Mouse (Mus musculus) MEL (cell line): ENCODE results near the gene Mypop. TPM values are rescaled to one million over a fixed set of nuclear protein-coding genes. Genes with fewer than 3 reads are reported as not detected.

Experiments used
- DNase-seq: peaks from one replicate; pipeline ENCODE4 v3.0.0; 2011; ENCODE audit warnings: low read depth, low spot score
- H3K27ac ChIP-seq: 2 replicates; pipeline ENCODE4 v1.5.1; 2012; ENCODE audit warnings: low read depth, mild to moderate bottlenecking, control low read depth, low read length, moderate library complexity; ENCODE audit not compliant: control insufficient read depth
- H3K27me3 ChIP-seq, 2 experiments: fragments of 150-350 bp in 1 of 2; sonication (generic) in 1 of 2; 2 replicates each; pipeline ENCODE4 v1.6.1; 2012; ENCODE audit warnings: low read length in 2 of 2, mild to moderate bottlenecking in 2 of 2, improper control_type of control experiment in 1 of 2, moderate library complexity in 1 of 2; ENCODE audit not compliant: insufficient read depth in 2 of 2, control insufficient read depth in 1 of 2
- H3K36me3 ChIP-seq, 2 experiments: 2 replicates each; pipeline ENCODE4 v1.6.1; 2012 to 2014; ENCODE audit warnings: low read length in 2 of 2, improper control_type of control experiment in 1 of 2, inconsistent platforms in 1 of 2, mild to moderate bottlenecking in 1 of 2; ENCODE audit not compliant: insufficient read depth in 2 of 2, control insufficient read depth in 1 of 2
- H3K4me1 ChIP-seq, 2 experiments: fragments of 150-350 bp in 1 of 2; sonication (generic) in 1 of 2; 2 replicates each; pipeline ENCODE4 v1.6.1; 2012; ENCODE audit warnings: low read length in 2 of 2, improper control_type of control experiment in 1 of 2, mild to moderate bottlenecking in 1 of 2; ENCODE audit not compliant: insufficient read depth in 2 of 2, control insufficient read depth in 1 of 2
- H3K4me3 ChIP-seq, 2 experiments: fragments of 150-350 bp in 1 of 2; sonication (generic) in 1 of 2; 2 replicates each; pipeline ENCODE4 v1.5.1; 2012; ENCODE audit warnings: low read depth in 2 of 2, low read length in 2 of 2, mild to moderate bottlenecking in 2 of 2, moderate library complexity in 2 of 2, control low read depth in 1 of 2, improper control_type of control experiment in 1 of 2; ENCODE audit not compliant: control insufficient read depth in 1 of 2, insufficient read depth in 1 of 2
- H3K79me2 ChIP-seq: 2 replicates; pipeline ENCODE4 v1.6.1; 2012; ENCODE audit warnings: mild to moderate bottlenecking, low read length, moderate library complexity; ENCODE audit not compliant: control insufficient read depth, poor library complexity, insufficient read depth
- H3K9ac ChIP-seq: 2 replicates; pipeline ENCODE4 v1.6.1; 2012; ENCODE audit warnings: low read depth, mild to moderate bottlenecking, control low read depth, low read length, moderate library complexity; ENCODE audit not compliant: control insufficient read depth, poor library complexity, severe bottlenecking
- H3K9me3 ChIP-seq: fragments of 150-350 bp; sonication (generic); replicated peaks from 2 replicates; pipeline ENCODE4 v1.6.1; 2012; ENCODE audit warnings: mild to moderate bottlenecking, low read length, improper control_type of control experiment, moderate library complexity; ENCODE audit not compliant: insufficient read depth
- CHD1 ChIP-seq: IDR thresholded peaks from 2 replicates; pipeline ENCODE4 v1.6.1; 2012; ENCODE audit warnings: low read depth, mild to moderate bottlenecking, inconsistent platforms, low read length, improper control_type of control experiment
- CHD2 ChIP-seq: IDR thresholded peaks from 2 replicates; pipeline ENCODE4 v1.6.1; 2011; ENCODE audit warnings: low read length, improper control_type of control experiment
- EP300 ChIP-seq, 2 experiments: IDR thresholded peaks; 2 replicates each; pipeline ENCODE4 v1.6.1; 2011; ENCODE audit warnings: improper control_type of control experiment in 2 of 2, low read length in 2 of 2, low read depth in 1 of 2, mild to moderate bottlenecking in 1 of 2
- ETS1 ChIP-seq: IDR thresholded peaks from 2 replicates; pipeline ENCODE4 v1.6.1; 2012; ENCODE audit warnings: low read depth, mild to moderate bottlenecking, inconsistent platforms, low read length, improper control_type of control experiment, moderate library complexity
- GABPA ChIP-seq: IDR thresholded peaks from 2 replicates; pipeline ENCODE4 v1.6.1; 2012; ENCODE audit warnings: low read depth, mild to moderate bottlenecking, inconsistent platforms, low read length, improper control_type of control experiment, moderate library complexity
- HCFC1 ChIP-seq: IDR thresholded peaks from 2 replicates; pipeline ENCODE4 v1.6.1; 2012; ENCODE audit warnings: low read depth, mild to moderate bottlenecking, inconsistent platforms, low read length, improper control_type of control experiment, moderate library complexity
- KAT2A ChIP-seq: conservative IDR thresholded peaks from 2 replicates; pipeline ENCODE4 v1.6.1; 2012; ENCODE audit warnings: low read depth, low read length, improper control_type of control experiment, inconsistent platforms
- MAX ChIP-seq: IDR thresholded peaks from 2 replicates; pipeline ENCODE4 v1.6.1; 2011; ENCODE audit warnings: low read length, improper control_type of control experiment
- MAZ ChIP-seq: IDR thresholded peaks from 2 replicates; pipeline ENCODE4 v1.6.1; 2012; ENCODE audit warnings: low read depth, mild to moderate bottlenecking, inconsistent platforms, low read length, improper control_type of control experiment
- MXI1 ChIP-seq: IDR thresholded peaks from 2 replicates; pipeline ENCODE4 v1.6.1; 2011; ENCODE audit warnings: mild to moderate bottlenecking, low read depth, low read length, improper control_type of control experiment
- NRF1 ChIP-seq: IDR thresholded peaks from 2 replicates; pipeline ENCODE4 v1.6.1; 2014; ENCODE audit warnings: low read depth, mild to moderate bottlenecking, inconsistent platforms, low read length, improper control_type of control experiment, moderate library complexity; ENCODE audit not compliant: poor library complexity, insufficient read depth, severe bottlenecking
- POLR2A ChIP-seq, 2 experiments: IDR thresholded peaks; 2 replicates each; pipeline ENCODE4 v1.6.1; 2011 to 2012; ENCODE audit warnings: low read length in 2 of 2, mild to moderate bottlenecking in 2 of 2, control low read depth in 1 of 2, improper control_type of control experiment in 1 of 2, low read depth in 1 of 2, moderate library complexity in 1 of 2; ENCODE audit not compliant: control insufficient read depth in 1 of 2, insufficient read depth in 1 of 2, poor library complexity in 1 of 2
- POLR2AphosphoS2 ChIP-seq: IDR thresholded peaks from 2 replicates; pipeline ENCODE4 v1.6.1; 2011; ENCODE audit warnings: low read length, improper control_type of control experiment
- RCOR1 ChIP-seq: IDR thresholded peaks from 2 replicates; pipeline ENCODE4 v1.6.1; 2012; ENCODE audit warnings: low read depth, mild to moderate bottlenecking, inconsistent platforms, low read length, improper control_type of control experiment
- SIN3A ChIP-seq: IDR thresholded peaks from 2 replicates; pipeline ENCODE4 v1.6.1; 2012; ENCODE audit warnings: low read length, improper control_type of control experiment, inconsistent platforms
- TAL1 ChIP-seq: IDR thresholded peaks from 2 replicates; pipeline ENCODE4 v1.6.1; 2012; ENCODE audit warnings: mild to moderate bottlenecking, inconsistent platforms, low read length, moderate library complexity, mixed read lengths
- TBP ChIP-seq: IDR thresholded peaks from 2 replicates; pipeline ENCODE4 v1.8.0; 2011; ENCODE audit warnings: low read depth, low read length, improper control_type of control experiment
- UBTF ChIP-seq: IDR thresholded peaks from 2 replicates; pipeline ENCODE4 v1.6.1; 2012; ENCODE audit warnings: low read depth, mild to moderate bottlenecking, inconsistent platforms, low read length, improper control_type of control experiment, moderate library complexity, borderline replicate concordance; ENCODE audit not compliant: insufficient read depth
- USF1 ChIP-seq: IDR thresholded peaks from 2 replicates; pipeline ENCODE4 v1.6.1; 2014; ENCODE audit warnings: low read depth, mild to moderate bottlenecking, inconsistent platforms, low read length, improper control_type of control experiment, moderate library complexity
- ZC3H11A ChIP-seq: IDR thresholded peaks from 2 replicates; pipeline ENCODE4 v1.6.1; 2012; ENCODE audit warnings: low read depth, mild to moderate bottlenecking, inconsistent platforms, low read length, improper control_type of control experiment
- ZKSCAN1 ChIP-seq: IDR thresholded peaks from 2 replicates; pipeline ENCODE4 v1.6.1; 2012; ENCODE audit warnings: low read depth, mild to moderate bottlenecking, inconsistent platforms, low read length, improper control_type of control experiment, moderate library complexity
- ZMIZ1 ChIP-seq: IDR thresholded peaks from 2 replicates; pipeline ENCODE4 v1.6.1; 2012; ENCODE audit warnings: low read depth, mild to moderate bottlenecking, inconsistent platforms, low read length, improper control_type of control experiment, moderate library complexity
- polyA plus RNA-seq, 2 experiments: library from polyadenylated mRNA; stranded (reverse) in 1 of 2; unstranded in 1 of 2; fragments of >175 nt in 1 of 2; fragments of >200 nt in 1 of 2; gene quantifications; 2 replicates each; pipeline versions ENCODE4 v1.2.1 to v1.2.4; 2012; ENCODE audit warnings: low replicate concordance in 2 of 2, low read depth in 1 of 2; ENCODE audit not compliant: insufficient read length in 2 of 2, insufficient read depth in 1 of 2, missing spikeins in 1 of 2
- total RNA-seq: library from RNA; depleted of rRNA; stranded (reverse); fragments of 300-350 nt; gene quantifications from 2 replicates; pipeline ENCODE4 v1.2.3, GENCODE M21; 2012

Mypop gene
- total and polyA plus RNA-seq, 3 experiments = 1.2 to 6.5 TPM; not detected in 1

- TF ChIP-seq USF1 (no peak), UBTF (0 out of 2 replicates have a peak, but pooled peaks have one; percentile 53), ZMIZ1 (no peak), EP300 (IDR thresholded peaks at IDR 0.05; ENCODE audit: low read depth in 1 of 2, low read length in 2 of 2) (no peak), GABPA (no peak), NRF1 (no peak), POLR2AphosphoS2 (no peak), HCFC1 (peak; percentile 95), ZKSCAN1 (no peak), ZC3H11A (no peak), KAT2A (peak; percentile 80; the same call in 1 of the 2 replicates), POLR2A (IDR thresholded peaks at IDR 0.05; ENCODE audit: control insufficient read depth in 1 of 2, insufficient read depth in 1 of 2, low read depth in 1 of 2, low read length in 2 of 2, poor library complexity in 1 of 2) (peak; percentile 67 to 69; a peak in 2 of 4 replicates), CHD1 (no peak), TAL1 (no peak), CHD2 (no peak), TBP (peak; percentile 63; the same call in 1 of the 2 replicates), ETS1 (no peak), MAZ (peak; percentile 44; the same call in 1 of the 2 replicates), MXI1 (no peak; the same call in 1 of the 2 replicates), SIN3A (peak; percentile 65), RCOR1 (0 out of 2 replicates have a peak, but pooled peaks have one; percentile 18)
These were observed 13.0 kb downstream of the Mypop start, which contains the start of gene Irf2bp1 (continued) for GRCm38 (mm10) chr7:19003902-19004630.

- DNase-seq = peak; percentile 56
- Histone ChIP-seq H3K4me3 (peak overlapping the region; percentile 77 to 82), H3K9me3 (no peaks in the 10 kb centered on the region), H3K79me2 (peaks cover 30% of the 10 kb centered on the region), H3K27me3 (no peaks in the 10 kb centered on the region), H3K27ac (peak overlapping the region; percentile 62), H3K9ac (peak overlapping the region; percentile 93), H3K4me1 (peaks cover 5 to 21% of the 10 kb centered on the region in 2 experiments; a peak in 3 of 4 replicates), H3K36me3 (peaks cover 0 to 15% of the 10 kb centered on the region in 2 experiments; a peak in 3 of 4 replicates)
- TF ChIP-seq MAX (peak; percentile 67; the same call in 1 of the 2 replicates), RCOR1 (no peak)
These were observed 13.6 kb downstream of the Mypop start for GRCm38 (mm10) chr7:19004631-19005079.
